Mouse (Mus musculus): ENCODE measurements around the gene Arhgef28.

Arhgef28 gene

DNA sequence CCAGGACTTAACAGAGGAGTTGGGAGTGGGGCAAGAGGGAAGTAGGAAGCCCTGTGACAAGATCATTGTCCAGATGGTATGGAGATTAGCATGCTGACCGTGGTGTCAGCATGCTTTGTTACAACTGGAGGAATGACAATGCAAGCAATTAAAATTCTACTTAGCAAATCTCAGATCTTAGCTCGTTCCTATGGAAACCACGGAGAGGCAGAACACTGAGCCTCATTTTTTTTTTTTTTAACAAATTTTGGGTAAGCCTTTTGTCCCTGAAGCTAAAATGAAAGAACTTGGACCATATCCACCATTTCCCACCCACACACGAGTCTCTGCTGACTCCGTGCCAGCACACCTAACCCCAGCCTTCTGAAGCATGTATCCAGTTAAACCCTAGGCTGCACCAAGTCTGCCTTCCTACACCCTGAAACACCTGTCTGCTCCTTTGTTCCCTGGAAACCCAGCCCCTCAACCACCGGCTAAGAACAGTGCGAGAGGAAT lies 246.8 kb downstream of the Arhgef28 start:
- in situ Hi-C loops (cut with MboI; ENCODE audit: low pct_unique_long_range_greater_than_20kb in 1 of 2, low sequenced_read_pairs in 2 of 2, unreplicated experiment in 1 of 2): no loop called here

DNA sequence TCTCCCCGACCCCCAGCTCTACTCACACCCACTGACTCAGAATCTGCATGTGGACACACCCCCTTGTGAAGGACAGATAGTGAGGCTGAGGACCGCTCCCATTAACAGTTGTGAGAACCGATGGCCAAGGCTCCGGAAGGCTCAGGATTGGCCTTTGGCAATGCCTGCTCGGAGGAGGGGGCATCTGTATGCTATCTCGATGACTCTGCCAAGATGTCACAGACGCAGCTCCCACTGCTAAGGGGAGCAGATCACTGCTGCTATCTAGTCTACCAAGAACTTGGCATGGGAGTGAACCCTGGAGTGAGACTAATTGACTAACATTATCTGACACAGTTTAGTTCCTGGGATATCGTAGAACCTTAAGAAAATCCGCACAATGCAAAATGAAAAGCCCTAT lies 250.5 kb downstream of the Arhgef28 start:
- in situ Hi-C loops (cut with MboI; ENCODE audit: low pct_unique_long_range_greater_than_20kb in 1 of 2, low sequenced_read_pairs in 2 of 2, unreplicated experiment in 1 of 2): no loop called here

DNA sequence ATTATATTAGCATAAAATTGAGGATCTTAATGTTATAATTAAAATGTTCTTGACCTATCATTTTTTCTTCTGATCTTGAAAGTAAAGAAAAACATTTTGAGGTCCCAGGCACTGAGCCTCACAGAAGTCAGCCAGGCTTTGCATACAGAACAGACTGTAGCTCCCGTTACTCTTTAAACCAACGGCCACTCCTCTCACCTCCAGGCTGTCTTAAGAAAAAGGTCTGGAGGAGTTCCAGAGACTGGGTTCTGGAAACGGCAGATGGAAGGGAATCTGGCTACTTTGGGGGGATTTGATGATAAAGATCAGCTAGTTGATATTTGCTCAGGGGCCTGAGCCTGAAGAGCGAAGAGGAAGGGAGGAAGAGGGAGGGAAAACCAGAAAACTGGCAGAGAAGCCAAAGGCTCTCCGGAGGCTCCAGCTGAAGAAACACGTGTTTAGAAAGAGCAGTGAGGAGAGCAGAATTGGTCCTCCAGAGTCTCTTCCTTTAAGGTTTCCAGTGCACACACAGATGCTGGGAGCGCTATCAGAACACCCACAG lies 251.2 kb downstream of the Arhgef28 start:
- in situ Hi-C loops (cut with MboI; ENCODE audit: low pct_unique_long_range_greater_than_20kb in 1 of 2, low sequenced_read_pairs in 2 of 2, unreplicated experiment in 1 of 2): no loop called here

DNA sequence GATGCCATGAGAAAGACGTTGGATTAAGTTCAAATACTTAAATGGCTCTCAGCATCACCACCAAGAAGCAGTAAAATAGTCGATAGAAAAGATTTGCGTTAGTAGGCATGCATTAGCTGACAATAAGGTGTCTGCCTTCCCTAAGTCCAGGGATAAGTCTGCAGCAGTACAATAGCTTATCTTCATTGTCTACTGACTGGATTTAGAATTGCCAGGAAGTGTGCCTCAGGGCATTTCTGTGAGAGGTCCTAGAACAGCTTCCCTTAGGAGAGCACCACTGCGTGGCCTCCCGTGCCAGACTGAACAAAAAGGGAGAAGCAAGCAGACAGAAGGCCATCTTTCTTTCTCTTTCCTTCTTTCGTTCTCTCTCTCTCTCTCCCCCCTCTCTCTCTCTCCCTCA lies 252.2 kb downstream of the Arhgef28 start:
- in situ Hi-C loops (cut with MboI; ENCODE audit: low pct_unique_long_range_greater_than_20kb in 1 of 2, low sequenced_read_pairs in 2 of 2, unreplicated experiment in 1 of 2): no loop called here

DNA sequence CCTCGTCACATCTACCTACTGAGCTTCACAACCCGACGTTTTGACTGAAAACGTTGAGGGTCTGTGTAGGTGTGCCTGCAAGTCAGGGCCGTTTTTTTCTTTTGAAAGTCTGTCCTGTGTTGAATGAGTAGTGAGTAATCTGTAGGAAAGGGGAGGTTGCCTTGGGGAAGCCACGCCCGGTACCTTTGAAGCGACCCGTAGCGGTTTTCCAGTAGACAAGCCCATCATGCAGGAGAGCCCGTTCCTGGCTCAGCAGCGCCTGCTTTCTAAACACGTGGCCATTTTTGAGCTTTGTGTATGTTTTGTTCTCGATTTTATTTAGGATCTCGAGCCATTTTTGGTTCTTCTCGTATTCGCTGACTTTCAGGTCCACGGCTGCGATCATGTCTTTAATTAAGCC lies 252.7 kb downstream of the Arhgef28 start:
- in situ Hi-C loops (cut with MboI; ENCODE audit: low pct_unique_long_range_greater_than_20kb in 1 of 2, low sequenced_read_pairs in 2 of 2, unreplicated experiment in 1 of 2): no loop called here

DNA sequence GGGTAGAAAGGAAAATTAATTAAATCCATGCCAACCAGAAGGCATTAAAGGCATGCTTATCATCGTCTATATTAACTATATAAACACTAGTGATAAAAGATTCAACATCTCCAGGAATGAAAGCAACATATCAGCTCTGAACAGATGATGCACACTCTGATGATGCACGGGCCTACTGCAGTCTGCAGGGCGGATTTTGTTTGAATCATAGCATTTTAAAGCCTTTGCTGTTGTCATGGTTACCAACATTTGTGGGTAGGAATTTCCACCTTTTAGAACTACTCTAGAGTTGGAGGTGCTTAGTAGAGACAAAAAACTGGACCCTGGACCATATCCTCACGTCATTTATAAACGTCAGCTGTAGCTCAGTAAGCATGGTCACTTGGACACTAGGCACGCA lies 257.4 kb downstream of the Arhgef28 start:
- in situ Hi-C loops (cut with MboI; ENCODE audit: low pct_unique_long_range_greater_than_20kb in 1 of 2, low sequenced_read_pairs in 2 of 2, unreplicated experiment in 1 of 2): no loop called here

DNA sequence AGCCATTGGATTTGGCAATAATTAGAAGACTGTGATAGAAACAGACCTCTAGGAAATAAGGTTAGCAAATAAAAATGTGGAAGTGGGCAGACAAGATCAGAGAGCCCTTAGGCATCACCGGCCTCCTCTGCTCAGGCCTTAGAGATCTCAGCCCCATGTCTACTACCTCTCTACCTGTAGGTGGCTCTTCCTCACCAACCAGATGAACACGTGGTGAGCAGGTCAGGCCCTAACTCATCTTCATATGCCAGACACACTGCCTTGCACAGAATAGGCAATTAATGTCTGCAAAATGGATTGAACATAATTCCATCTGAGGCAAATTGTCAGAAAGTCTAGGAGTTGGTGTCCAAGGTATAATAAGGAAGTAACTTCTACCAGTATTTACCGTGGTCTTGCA lies 258.6 kb downstream of the Arhgef28 start:
- in situ Hi-C loops (cut with MboI; ENCODE audit: low pct_unique_long_range_greater_than_20kb in 1 of 2, low sequenced_read_pairs in 2 of 2, unreplicated experiment in 1 of 2): no loop called here

DNA sequence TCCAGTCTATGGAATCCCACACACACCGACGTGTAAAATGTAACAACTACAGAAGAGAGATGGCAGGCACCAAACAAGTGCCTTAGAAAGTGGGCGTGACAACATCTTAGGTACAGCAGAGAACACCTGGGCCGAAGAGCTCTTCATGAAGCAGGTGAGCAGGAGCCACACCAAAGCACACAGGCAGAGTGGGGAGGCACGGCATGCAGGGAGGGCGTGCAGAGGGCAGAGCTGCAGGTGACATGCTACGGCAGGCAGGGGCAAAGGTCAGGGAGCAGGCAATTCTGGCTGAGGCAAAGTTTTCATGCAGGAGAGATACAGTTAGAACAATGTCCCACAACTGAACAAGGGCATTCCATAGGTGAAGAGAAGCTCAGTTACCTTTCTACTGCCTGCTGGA lies 259.8 kb downstream of the Arhgef28 start:
- in situ Hi-C loops (cut with MboI; ENCODE audit: low pct_unique_long_range_greater_than_20kb in 1 of 2, low sequenced_read_pairs in 2 of 2, unreplicated experiment in 1 of 2): no loop called here

DNA sequence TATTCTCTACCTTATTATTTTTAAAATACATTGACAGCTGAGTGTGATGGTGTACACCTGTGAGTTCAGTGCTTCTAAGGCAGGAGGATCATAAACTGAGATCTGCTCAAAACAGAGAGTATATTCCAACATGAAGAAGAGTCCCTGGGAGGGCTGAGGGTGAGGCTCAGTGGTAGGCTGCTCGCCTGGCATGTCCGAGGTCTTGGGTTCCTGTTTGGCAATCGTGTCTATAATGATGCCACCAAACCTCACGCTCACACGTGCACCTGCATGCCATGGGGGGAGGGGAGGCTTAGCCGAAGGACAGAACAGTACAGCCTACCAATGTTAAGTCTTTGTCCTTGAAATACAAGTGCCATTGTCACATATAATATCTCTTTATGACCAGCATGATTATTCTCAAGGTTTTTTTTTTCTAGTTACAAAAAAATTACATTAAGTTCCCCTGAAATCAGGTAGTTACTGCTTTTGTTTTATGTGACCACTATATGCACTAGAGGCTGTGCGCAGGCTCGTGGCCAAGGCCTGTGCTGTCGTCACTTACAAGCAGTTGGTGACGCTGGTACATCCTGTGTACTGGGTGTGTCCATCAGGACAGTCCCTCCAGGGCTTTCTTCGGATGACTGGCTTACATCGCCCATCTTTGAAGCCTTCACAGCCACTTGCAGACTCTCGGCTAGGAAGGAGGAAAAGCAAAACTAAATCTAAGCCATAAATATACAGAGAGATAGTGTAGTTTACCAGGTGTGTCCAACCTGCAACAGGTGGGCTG lies 264.1 kb downstream of the Arhgef28 start:
- in situ Hi-C loops (cut with MboI; ENCODE audit: low pct_unique_long_range_greater_than_20kb in 1 of 2, low sequenced_read_pairs in 2 of 2, unreplicated experiment in 1 of 2): no loop called here

DNA sequence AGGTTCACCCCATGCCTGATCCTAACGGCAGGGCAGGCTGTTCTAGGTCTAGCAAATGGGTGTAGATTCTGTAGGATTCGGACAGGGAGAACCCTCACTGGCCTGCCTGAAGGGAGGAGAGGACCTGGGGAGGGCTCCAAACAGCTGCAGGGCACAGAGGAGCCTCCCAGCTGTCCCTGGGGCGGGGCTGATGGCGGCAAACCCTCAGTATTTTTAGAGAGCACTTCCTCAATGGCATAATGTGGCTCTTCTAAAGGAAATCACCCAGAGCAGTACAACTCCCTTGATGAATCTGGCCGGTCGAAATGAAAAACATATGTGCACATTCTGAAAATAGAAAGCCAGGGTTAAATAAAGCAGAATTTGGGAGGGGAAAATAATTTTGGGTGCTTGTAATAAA lies 265.1 kb downstream of the Arhgef28 start:
- in situ Hi-C loops (cut with MboI; ENCODE audit: low pct_unique_long_range_greater_than_20kb in 1 of 2, low sequenced_read_pairs in 2 of 2, unreplicated experiment in 1 of 2): no loop called here

DNA sequence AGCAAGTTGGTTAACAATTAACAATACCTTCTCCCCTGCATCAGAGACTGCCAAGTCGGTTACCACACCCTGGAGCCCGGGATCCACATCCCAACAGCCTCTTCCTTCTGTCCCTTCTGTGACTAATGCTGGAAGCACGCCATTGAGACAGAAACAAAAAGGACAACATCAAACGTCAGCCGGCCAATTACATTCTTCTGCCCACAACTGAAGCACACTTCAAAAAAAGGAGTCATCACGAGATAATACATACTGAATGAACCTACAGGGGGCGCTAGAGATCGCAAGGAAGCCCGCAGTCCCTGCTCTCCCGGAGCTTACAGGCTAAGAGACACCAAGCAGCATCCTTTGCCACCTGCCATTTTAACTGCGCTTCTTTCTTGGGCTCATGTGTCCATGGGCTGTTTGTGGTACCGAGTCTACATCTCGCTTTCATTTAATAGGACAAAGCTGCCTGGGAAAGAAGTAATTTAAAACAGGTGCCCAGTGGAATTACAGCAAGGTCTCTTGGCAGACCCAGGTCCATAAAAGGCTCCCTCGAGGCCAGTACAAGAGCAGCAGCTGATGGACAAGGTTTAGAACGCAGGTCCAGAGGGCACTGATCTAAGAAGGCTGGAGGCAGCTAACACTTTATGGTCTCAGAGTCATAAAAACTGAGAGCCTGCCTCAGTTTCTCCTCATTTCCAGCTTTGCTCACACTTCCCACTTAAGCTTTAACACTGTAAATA lies 266.6 kb downstream of the Arhgef28 start:
- in situ Hi-C loops (cut with MboI; ENCODE audit: low pct_unique_long_range_greater_than_20kb in 1 of 2, low sequenced_read_pairs in 2 of 2, unreplicated experiment in 1 of 2): loop anchor here (5.0 to 10.0 kb wide), 3 partner anchors 415 to 712 kb away; no protein-coding TSS in a partner anchor

DNA sequence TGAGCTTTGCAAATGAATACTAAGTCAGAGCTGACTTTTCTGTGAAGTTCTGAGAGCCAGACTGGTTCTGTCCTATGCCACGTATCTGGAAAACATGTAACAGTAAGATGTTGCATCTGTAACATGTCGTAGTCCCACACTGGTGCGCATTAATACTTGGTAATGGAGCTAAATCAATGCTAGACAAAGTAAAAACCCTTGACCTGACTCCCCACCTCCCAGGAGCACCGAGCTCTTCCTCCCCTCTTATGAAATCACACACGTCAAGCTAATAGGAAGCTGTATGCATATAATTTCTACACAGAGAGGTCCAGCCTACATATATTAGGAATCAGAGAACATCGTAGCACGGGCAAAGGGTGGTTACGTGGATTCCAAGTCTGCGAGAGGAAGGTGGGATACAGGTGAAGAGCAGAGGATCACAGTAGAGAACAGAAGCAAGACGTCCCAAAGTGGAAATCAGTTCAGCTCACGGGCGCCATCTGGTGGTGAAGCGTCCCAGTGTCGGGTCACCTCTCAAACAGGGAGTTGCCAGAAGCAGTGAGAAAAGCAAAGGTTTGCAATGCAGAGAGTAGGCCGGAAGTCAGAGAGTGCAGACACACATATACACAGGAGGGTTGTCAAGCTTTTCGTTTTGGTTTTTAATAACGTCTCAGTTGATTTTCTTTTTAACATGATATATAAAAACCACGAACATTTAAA lies 267.5 kb downstream of the Arhgef28 start:
- in situ Hi-C loops (cut with MboI; ENCODE audit: low pct_unique_long_range_greater_than_20kb in 1 of 2, low sequenced_read_pairs in 2 of 2, unreplicated experiment in 1 of 2): loop anchor here (5.0 to 10.0 kb wide), 3 partner anchors 414 to 711 kb away; no protein-coding TSS in a partner anchor

DNA sequence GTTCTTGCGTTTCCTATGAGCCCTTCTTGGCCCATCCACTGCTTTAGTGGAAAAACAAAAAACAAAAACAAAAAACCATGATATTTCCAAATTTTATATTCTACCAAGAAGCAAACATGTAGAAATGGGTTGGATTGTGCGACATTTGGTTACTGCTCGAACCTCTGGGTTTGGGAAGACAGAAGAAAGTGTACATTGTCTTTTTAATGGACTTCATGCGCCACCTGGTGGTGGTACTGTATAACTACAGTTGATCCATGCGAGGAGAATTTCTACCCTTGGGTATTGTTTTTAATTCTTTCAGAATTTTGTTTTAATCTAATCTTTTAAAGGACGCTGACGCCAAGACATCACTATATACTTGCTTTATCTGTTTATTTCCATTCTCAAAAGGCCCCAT lies 268.3 kb downstream of the Arhgef28 start:
- in situ Hi-C loops (cut with MboI; ENCODE audit: low pct_unique_long_range_greater_than_20kb in 1 of 2, low sequenced_read_pairs in 2 of 2, unreplicated experiment in 1 of 2): loop anchor here (5.0 to 10.0 kb wide), 3 partner anchors 413 to 711 kb away; no protein-coding TSS in a partner anchor

DNA sequence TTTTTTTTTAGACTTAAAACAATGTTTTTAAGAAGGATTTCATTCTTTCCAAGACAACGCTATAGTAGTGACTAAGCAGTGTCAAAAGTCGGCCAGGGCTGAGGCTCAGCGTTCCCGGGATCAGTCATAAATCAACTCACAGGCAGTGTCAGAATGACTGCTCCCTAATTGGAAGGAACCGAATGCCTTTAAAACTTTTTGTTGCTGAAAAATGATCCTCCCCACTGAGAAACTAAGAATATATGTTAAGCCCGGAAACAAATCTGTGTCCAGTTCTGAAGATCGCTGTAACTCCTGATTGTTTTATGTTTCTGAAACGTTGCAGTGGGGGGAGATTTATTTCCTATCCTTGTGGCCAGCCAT lies 278.1 kb downstream of the Arhgef28 start:
- in situ Hi-C loops (cut with MboI; ENCODE audit: low pct_unique_long_range_greater_than_20kb in 1 of 2, low sequenced_read_pairs in 2 of 2, unreplicated experiment in 1 of 2): no loop called here

DNA sequence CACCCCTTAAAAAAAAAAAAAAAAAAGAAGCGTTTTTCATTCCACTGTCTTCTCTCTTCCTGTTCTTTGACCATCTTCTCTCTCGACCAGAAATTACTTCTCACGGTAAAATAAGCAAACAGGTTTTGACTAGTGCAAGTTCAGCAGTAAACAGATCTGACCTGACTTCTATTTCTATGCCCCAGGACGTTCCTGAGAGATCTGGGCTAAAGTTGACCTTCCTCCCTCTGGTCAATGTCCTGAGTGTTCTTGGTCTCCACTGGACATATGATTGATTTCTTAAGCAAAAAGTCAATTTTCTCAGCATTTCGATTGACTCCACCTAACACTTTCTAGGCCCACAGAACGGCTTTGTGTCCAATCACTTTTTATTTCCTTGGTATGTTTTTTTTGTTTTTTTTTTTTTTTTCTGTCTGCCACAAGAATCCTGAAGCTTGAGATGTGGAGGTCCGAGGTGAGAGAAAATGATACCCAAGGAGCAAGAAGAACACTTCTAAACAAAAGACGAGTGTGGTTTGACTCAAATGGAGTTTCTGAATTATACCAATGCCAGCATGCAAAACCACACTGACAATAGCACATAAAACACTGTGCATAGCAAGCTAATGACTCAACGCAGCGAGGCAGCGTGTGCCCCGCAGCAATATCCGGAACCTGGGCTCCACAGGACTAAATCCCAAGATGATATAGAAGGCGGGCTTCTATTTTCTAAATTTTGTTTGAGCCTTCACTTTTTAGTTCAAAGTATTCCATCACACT lies 278.7 kb downstream of the Arhgef28 start:
- in situ Hi-C loops (cut with MboI; ENCODE audit: low pct_unique_long_range_greater_than_20kb in 1 of 2, low sequenced_read_pairs in 2 of 2, unreplicated experiment in 1 of 2): no loop called here

DNA sequence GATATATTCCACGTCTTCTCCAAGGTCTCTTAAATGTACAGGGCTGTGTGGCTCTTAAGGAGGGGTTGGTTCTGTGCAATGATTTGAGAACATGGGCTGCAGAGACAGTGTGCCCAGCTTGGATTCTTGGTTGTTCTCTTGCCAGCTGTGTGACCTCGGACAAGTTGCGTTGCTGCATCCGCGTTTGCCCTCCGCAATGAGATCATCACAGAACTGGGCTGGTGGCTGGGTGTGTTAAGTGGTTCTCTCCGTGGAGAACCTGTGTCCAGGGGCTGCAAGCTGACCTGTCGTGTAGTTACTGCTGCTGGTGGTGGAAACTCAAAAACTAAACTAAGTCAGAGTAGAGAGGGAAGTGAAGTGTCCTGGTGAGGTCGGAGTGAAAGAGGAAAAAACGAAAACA lies 279.9 kb downstream of the Arhgef28 start:
- in situ Hi-C loops (cut with MboI; ENCODE audit: low pct_unique_long_range_greater_than_20kb in 1 of 2, low sequenced_read_pairs in 2 of 2, unreplicated experiment in 1 of 2): no loop called here

DNA sequence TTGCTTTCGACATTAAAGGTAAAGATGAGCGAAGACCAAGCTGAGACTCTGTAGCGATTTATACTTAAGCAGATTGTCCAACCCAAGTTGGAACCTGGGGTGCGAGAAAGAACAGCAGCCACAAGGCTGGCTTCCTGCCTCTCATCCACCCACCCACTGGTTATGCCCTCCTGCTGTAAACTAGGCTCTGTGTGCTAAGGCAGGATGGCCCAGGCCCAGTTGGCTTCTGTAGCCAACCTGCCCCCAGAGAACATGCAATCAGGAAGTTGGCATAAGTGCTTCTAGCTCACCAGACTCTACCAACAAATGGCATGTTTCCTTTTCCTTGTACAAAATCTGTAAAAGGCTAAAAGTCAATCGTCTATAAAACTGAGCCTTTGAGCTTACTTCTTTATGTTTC lies 283.2 kb downstream of the Arhgef28 start:
- in situ Hi-C loops (cut with MboI; ENCODE audit: low pct_unique_long_range_greater_than_20kb in 1 of 2, low sequenced_read_pairs in 2 of 2, unreplicated experiment in 1 of 2): no loop called here

DNA sequence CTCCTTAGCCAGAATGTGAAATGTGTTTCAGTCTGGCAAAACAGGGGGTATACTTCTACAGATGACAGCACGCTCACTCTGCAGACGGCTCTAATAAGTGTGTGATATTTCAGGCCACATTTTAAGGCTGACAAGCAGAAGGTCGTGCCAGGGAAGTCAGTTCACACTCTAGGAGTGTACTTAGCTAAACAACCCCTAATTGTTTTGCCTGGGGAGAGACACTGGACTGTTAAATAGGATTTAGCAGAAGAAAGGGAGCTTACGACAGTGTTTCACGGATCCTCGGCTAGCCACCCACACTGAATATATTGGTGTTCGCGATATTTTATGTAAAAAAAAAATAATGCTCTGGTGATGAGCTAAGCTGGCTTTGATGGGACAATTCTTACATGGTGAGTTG lies 286.6 kb downstream of the Arhgef28 start:
- in situ Hi-C loops (cut with MboI; ENCODE audit: low pct_unique_long_range_greater_than_20kb in 1 of 2, low sequenced_read_pairs in 2 of 2, unreplicated experiment in 1 of 2): no loop called here

All from mouse embryonic stem cell (cell line).